Mouse (Mus musculus) lung, adult 10 weeks (tissue): ENCODE data around the gene Trim3. TPM values are rescaled to one million over a fixed set of nuclear protein-coding genes. Genes with fewer than 3 reads are reported as not detected.

Experiments used
- polyA plus RNA-seq: library from polyadenylated mRNA; stranded (reverse); fragments of 350-450 nt; fragmentation: Illumina TruSeq; extraction: RNeasy Lipid Tissue Mini Kit (QIAGEN cat#74804); gene quantifications from one replicate; pipeline ENCODE4 v1.2.3, GENCODE M21; 2014; ENCODE audit warnings: low read depth, low replicate concordance; ENCODE audit not compliant: insufficient read depth

Gene Trim3
- polyA plus RNA-seq, result 57.8 TPM

DNA sequence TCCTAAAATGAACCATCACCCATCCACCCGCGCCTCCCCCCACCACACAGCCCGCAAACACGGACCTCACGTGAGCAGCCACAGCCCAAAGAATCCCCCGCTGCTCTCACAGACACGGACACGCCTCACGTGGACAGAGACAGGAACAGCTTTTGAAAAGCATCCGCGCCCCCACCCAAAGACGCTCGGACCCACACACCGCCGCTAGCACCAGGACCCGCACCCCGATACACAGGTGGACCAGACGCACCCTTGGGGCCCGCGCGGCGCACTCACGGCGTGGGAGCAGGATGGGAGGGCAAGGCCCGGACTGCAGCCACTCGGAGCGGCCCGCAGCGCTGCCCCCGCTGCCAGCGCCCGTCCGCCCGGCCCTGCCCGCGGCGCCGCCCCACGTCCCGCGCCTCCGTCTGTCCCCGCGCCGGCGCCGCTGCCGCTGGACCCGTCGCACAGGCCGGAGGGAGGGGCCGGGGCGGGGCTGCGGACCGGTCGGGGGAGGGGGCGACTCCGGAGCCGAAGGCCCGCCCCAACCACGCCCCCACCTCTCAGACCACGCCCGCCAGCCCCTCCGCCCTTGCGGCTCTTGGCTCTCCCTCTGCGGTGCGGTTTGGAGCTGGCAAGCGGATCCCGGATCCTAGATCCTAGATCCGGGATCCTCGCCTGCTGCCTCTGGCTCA is at the start of gene Trim3:
Gene Trim3 (minus strand): TSS at position 445 of the 674 bp plus-strand sequence.

DNA sequence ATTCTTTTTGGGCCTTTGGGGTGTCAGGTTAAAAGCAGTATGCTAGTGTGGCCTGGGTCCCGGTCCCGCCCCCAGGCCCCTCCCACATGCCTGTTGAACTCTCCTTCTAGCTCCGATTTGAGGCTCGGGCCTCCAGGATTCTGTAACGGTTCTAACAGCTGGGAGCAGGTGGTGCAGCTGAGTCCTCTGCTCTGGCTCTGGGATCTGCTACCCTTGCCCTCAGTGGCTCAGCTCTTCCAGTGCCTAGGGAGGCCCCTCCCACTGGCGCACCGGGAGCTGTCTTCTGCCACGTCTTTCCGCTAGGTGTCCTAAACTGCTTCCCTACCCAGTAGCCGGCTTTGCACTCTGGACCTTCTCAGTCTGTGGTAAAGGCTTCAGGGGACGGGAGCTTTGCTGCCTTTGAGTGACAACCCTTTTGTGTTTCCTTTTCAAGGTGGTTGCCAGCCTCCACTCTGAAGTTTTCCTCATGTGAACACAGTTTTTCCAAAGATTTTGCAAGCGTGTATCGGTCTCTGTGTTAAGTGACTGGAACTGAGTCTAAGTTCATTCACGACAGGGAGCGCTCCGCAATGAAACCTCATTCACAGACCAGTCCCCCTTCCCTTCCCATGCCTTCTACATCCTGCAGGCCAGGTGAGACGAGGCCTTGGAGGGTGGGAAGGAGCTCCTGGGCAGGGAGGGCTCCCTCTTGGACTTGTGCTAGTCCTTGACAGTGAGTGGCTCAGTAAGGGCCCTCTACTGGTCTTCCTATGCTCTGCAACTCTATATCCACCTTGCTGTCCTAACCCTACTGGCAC is 17.5 kb upstream of the Trim3 start, which contains the start of gene Dnhd1:
Gene Dnhd1 (plus strand): TSS at position 189 of the 797 bp plus-strand sequence.

DNA sequence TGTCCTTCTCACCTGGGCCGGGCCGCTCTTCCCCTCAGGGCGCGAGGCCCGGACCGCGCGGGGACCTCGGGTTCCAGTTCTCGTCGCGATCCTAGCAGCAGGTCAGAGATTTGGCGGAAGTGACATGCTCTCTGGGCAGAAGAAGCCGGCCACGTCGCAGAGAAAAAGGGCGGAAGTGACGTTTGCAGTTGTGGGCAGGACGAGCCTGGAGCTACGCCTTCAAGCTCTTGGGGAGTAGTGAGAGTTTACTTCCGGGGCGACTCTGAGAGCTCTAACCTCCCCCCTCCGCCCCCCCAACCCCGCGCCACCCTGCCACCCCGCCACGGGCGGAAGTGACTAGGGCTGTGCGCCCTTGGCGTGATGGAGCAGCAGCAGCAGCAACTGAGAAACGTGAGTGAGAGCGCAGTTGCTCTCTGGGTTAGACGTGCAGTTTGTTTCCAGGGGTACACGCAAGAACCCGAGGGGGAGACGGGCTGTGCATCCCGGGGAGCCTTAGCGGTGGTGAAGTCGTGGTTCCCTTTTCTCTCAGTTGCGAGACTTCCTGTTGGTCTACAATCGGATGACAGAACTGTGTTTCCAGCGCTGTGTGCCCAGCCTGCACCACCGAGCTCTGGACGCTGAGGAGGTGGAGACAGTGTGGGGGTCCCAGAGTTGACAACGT is 7.0 kb upstream of the Trim3 start, which contains the start of the genes Arfip2 and Gm45799:
Gene Arfip2 (minus strand): TSS at position 184 of the 661 bp plus-strand sequence.
Gene Gm45799 (plus strand): TSS at position 320 of the 661 bp plus-strand sequence.

DNA sequence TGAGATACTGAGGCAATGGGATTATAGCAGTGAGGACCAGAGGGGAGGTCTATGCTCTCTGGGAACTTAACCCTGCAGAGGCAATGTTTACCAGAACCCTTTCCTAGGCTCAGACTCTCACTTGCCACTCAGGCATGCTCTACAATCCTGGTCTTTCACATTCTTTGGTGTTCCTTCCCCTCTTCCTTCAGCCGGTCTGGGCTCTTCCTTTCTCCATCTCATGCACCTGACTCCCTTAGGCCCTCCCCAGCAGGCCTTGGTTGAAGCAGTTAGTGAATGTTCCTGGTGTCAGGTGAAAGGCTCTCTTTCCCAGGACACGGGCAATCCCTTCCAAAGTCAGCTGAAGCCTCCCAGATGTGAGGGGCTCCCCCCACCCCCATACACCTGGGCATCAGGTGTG is 6.4 kb upstream of the Trim3 start, which contains the start of gene Timm10b:
Gene Timm10b (plus strand): TSS at position 301 of the 400 bp plus-strand sequence.

GRCm38 (mm10) chr7:105581094-105581703 is 52.2 kb downstream of the Trim3 start, which contains the start of gene Apbb1:
Gene Apbb1 (minus strand): TSS chr7:105581653.

Other genes with a start within 250 kb of the Trim3 start
- 12.5 TPM for gene Fam160a2, start 233.5 kb downstream of the Trim3 start, polyA plus RNA-seq
- not detected for gene Cnga4, start 229.0 kb downstream of the Trim3 start, polyA plus RNA-seq
- gene Cckbr, start 207.8 kb downstream of the Trim3 start, polyA plus RNA-seq, result not detected
- 51.0 TPM for gene Cavin3, start 151.3 kb downstream of the Trim3 start, polyA plus RNA-seq
- gene Smpd1, start 79.2 kb downstream of the Trim3 start, polyA plus RNA-seq, result 50.9 TPM
- gene Apbb1, start 51.9 kb downstream of the Trim3 start, polyA plus RNA-seq, result 47.5 TPM
- 1.7 TPM for gene Hpx, start 33.4 kb downstream of the Trim3 start, polyA plus RNA-seq
- gene Timm10b, start 6.5 kb upstream of the Trim3 start, polyA plus RNA-seq, result 129 TPM
- gene Arfip2, start 6.8 kb upstream of the Trim3 start, polyA plus RNA-seq, result 29.0 TPM
- 16.7 TPM for gene Gm45799, start 7.0 kb upstream of the Trim3 start, polyA plus RNA-seq
- gene Dnhd1, start 17.3 kb upstream of the Trim3 start, polyA plus RNA-seq, result 0.89 TPM
- 157 TPM for gene Ilk, start 103.0 kb upstream of the Trim3 start, polyA plus RNA-seq
- gene Rrp8, start 103.8 kb upstream of the Trim3 start, polyA plus RNA-seq, result 10.1 TPM
- gene Taf10, start 110.8 kb upstream of the Trim3 start, polyA plus RNA-seq, result 159 TPM
- 42.1 TPM for gene Tpp1, start 118.7 kb upstream of the Trim3 start, polyA plus RNA-seq
- 1.6 TPM for gene Dchs1, start 154.1 kb upstream of the Trim3 start, polyA plus RNA-seq
- 137 TPM for gene Mrpl17, start 177.5 kb upstream of the Trim3 start, polyA plus RNA-seq